Mouse (Mus musculus) CH12.LX (cell line): ENCODE measurements around the gene Slc39a8. TPM values are rescaled to one million over a fixed set of nuclear protein-coding genes. Genes with fewer than 3 reads are reported as not detected.

Experiments
- DNase-seq: peaks from one replicate; pipeline ENCODE4 v3.0.0-alpha.2; 2013; ENCODE audit errors: extremely low read depth
- H3K27ac ChIP-seq: 2 replicates; pipeline ENCODE4 v1.5.1; 2012; ENCODE audit warnings: low read depth, mild to moderate bottlenecking, control low read depth, moderate library complexity; ENCODE audit not compliant: insufficient read depth
- H3K27me3 ChIP-seq: replicated peaks from 2 replicates; pipeline ENCODE3; 2012; ENCODE audit warnings: inconsistent platforms
- H3K36me3 ChIP-seq, 2 experiments: replicated peaks in 1 of 2; 2 replicates each; pipeline versions ENCODE3 to v1.6.1; 2012; ENCODE audit warnings: inconsistent platforms in 1 of 2, low read length in 1 of 2, mild to moderate bottlenecking in 1 of 2, mixed read lengths in 1 of 2, moderate library complexity in 1 of 2; ENCODE audit not compliant: control insufficient read depth in 1 of 2, insufficient read depth in 1 of 2
- H3K4me1 ChIP-seq, 2 experiments: 2 replicates each; pipeline ENCODE4 v1.6.1; 2012; ENCODE audit warnings: inconsistent platforms in 1 of 2, moderate library complexity in 1 of 2; ENCODE audit not compliant: insufficient read depth in 2 of 2, control insufficient read depth in 1 of 2
- H3K4me2 ChIP-seq: 2 replicates; pipeline ENCODE4 v1.6.1; 2012; ENCODE audit warnings: low read depth, mild to moderate bottlenecking, control low read depth; ENCODE audit not compliant: poor library complexity, insufficient read depth, severe bottlenecking
- H3K4me3 ChIP-seq, 3 experiments: fragments of 150-350 bp in 1 of 3; sonication (generic) in 1 of 3; replicated peaks in 1 of 3; 2 replicates each; pipeline versions ENCODE3 to v1.5.1; 2011 to 2012; ENCODE audit warnings: low read depth in 2 of 3, low read length in 2 of 3, mild to moderate bottlenecking in 2 of 3, moderate library complexity in 2 of 3, control low read depth in 1 of 3, improper control_type of control experiment in 1 of 3, inconsistent platforms in 1 of 3, mixed read lengths in 1 of 3; ENCODE audit not compliant: poor library complexity in 1 of 3
- H3K79me2 ChIP-seq: replicated peaks from 2 replicates; pipeline ENCODE4 v1.6.1; 2012; ENCODE audit warnings: mild to moderate bottlenecking, moderate library complexity; ENCODE audit not compliant: control insufficient read depth, poor library complexity, insufficient read depth, severe bottlenecking; ENCODE audit errors: extremely low read depth
- H3K9ac ChIP-seq: 2 replicates; pipeline ENCODE4 v1.6.1; 2012; ENCODE audit warnings: low read depth, mild to moderate bottlenecking, control low read depth, moderate library complexity; ENCODE audit not compliant: insufficient read depth
- H3K9me3 ChIP-seq: replicated peaks from 2 replicates; pipeline ENCODE3; 2012; ENCODE audit warnings: low read length, inconsistent platforms, mixed read lengths
- CHD1 ChIP-seq: IDR thresholded peaks from 2 replicates; pipeline ENCODE4 v1.6.1; 2012; ENCODE audit warnings: low read depth, low read length, improper control_type of control experiment, inconsistent platforms
- CTCF ChIP-seq, 2 experiments: IDR thresholded peaks in 1 of 2; conservative IDR thresholded peaks in 1 of 2; 2 replicates each; pipeline ENCODE4 v1.5.1; 2011 to 2012; ENCODE audit warnings: low read depth in 2 of 2, low read length in 2 of 2, improper control_type of control experiment in 1 of 2, inconsistent platforms in 1 of 2, mild to moderate bottlenecking in 1 of 2, moderate library complexity in 1 of 2
- HCFC1 ChIP-seq: IDR thresholded peaks from 2 replicates; pipeline ENCODE4 v1.6.1; 2012; ENCODE audit warnings: low read depth, mild to moderate bottlenecking, inconsistent platforms, low read length, improper control_type of control experiment
- JUN ChIP-seq: IDR thresholded peaks from 2 replicates; pipeline ENCODE4 v1.6.1; 2011; ENCODE audit warnings: low read depth, mild to moderate bottlenecking, low read length, improper control_type of control experiment, moderate library complexity; ENCODE audit not compliant: insufficient read depth
- JUND ChIP-seq: conservative IDR thresholded peaks from 2 replicates; pipeline ENCODE4 v1.6.1; 2011; ENCODE audit warnings: low read depth, low read length, improper control_type of control experiment
- MAFK ChIP-seq: IDR thresholded peaks from 2 replicates; pipeline ENCODE4 v1.6.1; 2011; ENCODE audit warnings: low read length, improper control_type of control experiment; ENCODE audit not compliant: insufficient replicate concordance
- MXI1 ChIP-seq: IDR thresholded peaks from 2 replicates; pipeline ENCODE4 v1.6.1; 2011; ENCODE audit warnings: mild to moderate bottlenecking, low read depth, low read length, improper control_type of control experiment
- NRF1 ChIP-seq: IDR thresholded peaks from 2 replicates; pipeline ENCODE4 v1.6.1; 2014; ENCODE audit warnings: low read depth, mild to moderate bottlenecking, inconsistent platforms, low read length, improper control_type of control experiment, moderate library complexity
- POLR2A ChIP-seq: IDR thresholded peaks from 2 replicates; pipeline ENCODE4 v1.6.1; 2011; ENCODE audit warnings: low read depth, mild to moderate bottlenecking, improper control_type of control experiment, low read length
- RAD21 ChIP-seq: IDR thresholded peaks from 2 replicates; pipeline ENCODE4 v1.6.1; 2011; ENCODE audit warnings: low read depth, mild to moderate bottlenecking, low read length, improper control_type of control experiment, moderate library complexity
- SIN3A ChIP-seq: IDR thresholded peaks from 2 replicates; pipeline ENCODE4 v1.6.1; 2012; ENCODE audit warnings: low read length, improper control_type of control experiment, inconsistent platforms
- SMC3 ChIP-seq: IDR thresholded peaks from 2 replicates; pipeline ENCODE4 v1.6.1; 2011; ENCODE audit warnings: low read depth, low read length, improper control_type of control experiment
- USF2 ChIP-seq: conservative IDR thresholded peaks from 2 replicates; pipeline ENCODE4 v1.6.1; 2011; ENCODE audit warnings: low read depth, low read length, improper control_type of control experiment
- ZNF384 ChIP-seq: IDR thresholded peaks from 2 replicates; pipeline ENCODE4 v1.6.1; 2012; ENCODE audit warnings: low read depth, low read length, improper control_type of control experiment, inconsistent platforms
- dilution Hi-C: fragments of 300-500 bp; cut with MboI; formaldehyde crosslinking; loops from 2 replicates; pipeline ENCODE4 v1.14.3; 2020; ENCODE audit warnings: low sequenced_read_pairs; ENCODE audit not compliant: extremely low pct_unique_long_range_greater_than_20kb, extremely low pct_ligation_motif_present
- in situ Hi-C: fragments of 300-500 bp; cut with MboI; formaldehyde crosslinking; loops from 3 replicates; pipeline ENCODE4 v1.14.3; 2019; ENCODE audit warnings: low sequenced_read_pairs, low pct_ligation_motif_present, low pct_unique_long_range_greater_than_20kb, mixed read lengths
- polyA plus RNA-seq: library from polyadenylated mRNA; unstranded; fragments of >175 nt; gene quantifications from 2 replicates; pipeline ENCODE4 v1.2.1, GENCODE M21; 2012; ENCODE audit warnings: low read depth; ENCODE audit not compliant: insufficient read length
- total RNA-seq, 2 experiments: library from RNA; depleted of rRNA; stranded (reverse); fragments of 300-350 nt in 1 of 2; fragments of >200 nt in 1 of 2; gene quantifications; 2 replicates each; pipeline ENCODE4 v1.2.3; 2012 to 2014

Slc39a8 gene
- total and polyA plus RNA-seq, 3 experiments = 0.30 to 1.2 (median 0.64) TPM

GRCm38 (mm10) chr3:135928184-135928583 lies 103.1 kb downstream of the Slc39a8 start:
- no peaks in the 10 kb centered on the region for H3K9me3 ChIP-seq
- H3K4me1 ChIP-seq = no peaks in the 10 kb centered on the region
- H3K79me2 ChIP-seq = no peaks in the 10 kb centered on the region
- no peak overlapping the region for H3K4me3 ChIP-seq
- H3K27ac ChIP-seq = no peak overlapping the region
- peak overlapping the region; percentile 52 for H3K4me2 ChIP-seq
- H3K9ac ChIP-seq = no peak overlapping the region
- peak; percentile 46 for DNase-seq
- TF ChIP-seq USF2 (no peak), POLR2A (no peak), MAFK (no peak), SIN3A (no peak), CTCF (conservative IDR thresholded peaks at IDR 0.05 in 1 of 2, IDR thresholded peaks at IDR 0.05 in 1 of 2; ENCODE audit: low read depth in 2 of 2, low read length in 2 of 2) (peak; percentile 80), HCFC1 (no peak), MXI1 (no peak), CHD1 (no peak), NRF1 (no peak), SMC3 (peak; percentile 65), RAD21 (peak; percentile 45), ZNF384 (no peak)
- H3K27me3 ChIP-seq = no peaks in the 10 kb centered on the region
- dilution Hi-C loops = no loop called here
- in situ Hi-C loops = no loop called here
- no peaks in the 10 kb centered on the region for H3K36me3 ChIP-seq

GRCm38 (mm10) chr3:135937455-135937854 lies 112.4 kb downstream of the Slc39a8 start:
- Histone ChIP-seq H3K27me3 (no peaks in the 10 kb centered on the region), H3K4me2 (no peak overlapping the region), H3K4me3 (no peak overlapping the region), H3K4me1 (peaks cover 0 to 4% of the 10 kb centered on the region in 2 experiments; a peak in 2 of 4 replicates), H3K9ac (no peak overlapping the region), H3K9me3 (no peaks in the 10 kb centered on the region), H3K79me2 (no peaks in the 10 kb centered on the region), H3K36me3 (no peaks in the 10 kb centered on the region), H3K27ac (no peak overlapping the region)
- in situ Hi-C loops (no loop called here), dilution Hi-C loops (no loop called here)
- TF ChIP-seq JUND = peak; percentile 65
- no peak for TF ChIP-seq NRF1
- peak; percentile 47; the same call in 1 of the 2 replicates for TF ChIP-seq JUN
- DNase-seq = no peak

Other genes starting within 250 kb of the Slc39a8 start
- 256 and 271 TPM in 2 replicates for gene Nfkb1, start 133.7 kb upstream of the Slc39a8 start, total RNA-seq (2012; rRNA removed)
- 351 and 369 TPM in 2 replicates for gene Nfkb1, start 133.7 kb upstream of the Slc39a8 start, total RNA-seq (2014; rRNA removed)
- gene Nfkb1, start 133.7 kb upstream of the Slc39a8 start, polyA plus RNA-seq = 283 and 346 TPM in 2 replicates